Mouse (Mus musculus) midbrain, embryonic 14.5 days (tissue): Measurements from ENCODE around the gene Il18r1. TPM values are rescaled to one million over a fixed set of nuclear protein-coding genes. Genes with fewer than 3 reads are reported as not detected.

ENCODE experiments used
- ATAC-seq: fragments of 200-750 bp; cut with Nextera tagmentation; 2 replicates; pipeline ENCODE4 v1.8.0; 2017; ENCODE audit warnings: moderate number of reproducible peaks, moderate library complexity; ENCODE audit not compliant: low FRiP score, low TSS enrichment
- DNase-seq: peaks from one replicate; pipeline ENCODE4 v3.0.0-alpha.2; 2015
- H3K27ac ChIP-seq: fragments of 300-500 bp; sonication (generic); replicated peaks from 2 replicates; pipeline ENCODE4 v1.5.1; 2014; ENCODE audit warnings: mild to moderate bottlenecking, low read depth, low read length, moderate library complexity
- H3K27me3 ChIP-seq: fragments of 300-500 bp; sonication (generic); 2 replicates; pipeline ENCODE4 v1.6.1; 2014; ENCODE audit warnings: low read length, control low read depth, mixed read lengths; ENCODE audit not compliant: control insufficient read depth, insufficient read depth
- H3K36me3 ChIP-seq: fragments of 300-500 bp; sonication (generic); 2 replicates; pipeline ENCODE4 v1.6.1; 2014; ENCODE audit warnings: low read length, control low read depth; ENCODE audit not compliant: control insufficient read depth, insufficient read depth
- H3K4me1 ChIP-seq: fragments of 300-500 bp; sonication (generic); 2 replicates; pipeline ENCODE4 v1.6.1; 2014; ENCODE audit warnings: mild to moderate bottlenecking, antibody characterized with exemption, low read length, control low read depth; ENCODE audit not compliant: control insufficient read depth, insufficient read depth
- H3K4me2 ChIP-seq: fragments of 300-500 bp; sonication (generic); 2 replicates; pipeline ENCODE4 v1.6.1; 2014; ENCODE audit warnings: mild to moderate bottlenecking, low read length, moderate library complexity
- H3K4me3 ChIP-seq: fragments of 300-500 bp; sonication (generic); replicated peaks from 2 replicates; pipeline ENCODE4 v1.5.1; 2014; ENCODE audit warnings: low read depth, low read length
- H3K9ac ChIP-seq: fragments of 300-500 bp; sonication (generic); replicated peaks from 2 replicates; pipeline ENCODE4 v1.6.1; 2014; ENCODE audit warnings: mild to moderate bottlenecking, low read length, moderate library complexity
- H3K9me3 ChIP-seq: fragments of 300-500 bp; sonication (generic); 2 replicates; pipeline ENCODE4 v1.6.1; 2016; ENCODE audit warnings: low read length, control low read depth, mixed read lengths; ENCODE audit not compliant: control insufficient read depth
- WGBS: fragments of 180-500 bp; shearing (Covaris S2); extraction: QIAGEN DNeasy Blood & Tissue Kit; methylation state at CpG from one replicate; pipeline ENCODE4 v1.1.7; 2014; 5-methylcytosine and 5-hydroxymethylcytosine counted together
- polyA plus RNA-seq: library from polyadenylated mRNA; unstranded; fragments of >200 nt; fragmentation: Nextera tagmentation; extraction: Ambion mirVana; gene quantifications from 2 replicates; pipeline ENCODE4 v1.2.1, GENCODE M21; 2014

Gene Il18r1
- polyA plus RNA-seq, 1 experiment from 2014 or later, result not detected

DNA sequence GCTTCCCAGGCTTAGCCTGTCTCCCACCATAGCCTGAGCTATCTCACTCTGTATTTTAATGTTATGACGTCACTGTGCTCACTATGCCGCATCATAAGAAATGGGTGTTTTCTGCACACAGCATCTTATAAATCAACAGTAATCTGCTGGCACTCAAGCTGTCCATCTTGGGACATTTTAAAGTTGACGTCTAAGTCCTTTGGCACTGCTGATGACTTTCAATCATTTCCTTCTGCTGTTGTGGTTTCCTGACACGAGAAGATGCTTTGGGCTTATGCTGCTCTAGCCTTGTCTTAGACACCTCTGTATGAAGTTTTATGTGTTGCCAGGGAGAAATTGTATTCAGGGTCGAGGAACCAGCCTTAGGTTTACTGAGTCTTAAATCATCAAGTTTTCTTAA, 39.2 kb downstream of the Il18r1 start:
- no peak for ATAC-seq
- no peak for DNase-seq
- H3K9me3 ChIP-seq, result no peaks in the 10 kb centered on the region
- H3K36me3 ChIP-seq, result no peaks in the 10 kb centered on the region
- H3K4me2 ChIP-seq, result no peak overlapping the region
- H3K27me3 ChIP-seq, result no peaks in the 10 kb centered on the region
- H3K27ac ChIP-seq, result no peak overlapping the region
- no peak overlapping the region for H3K9ac ChIP-seq
- WGBS, result 89% methylated on average over 5 of the region's 5 CpGs
- H3K4me3 ChIP-seq, result no peak overlapping the region
- no peaks in the 10 kb centered on the region for H3K4me1 ChIP-seq

DNA sequence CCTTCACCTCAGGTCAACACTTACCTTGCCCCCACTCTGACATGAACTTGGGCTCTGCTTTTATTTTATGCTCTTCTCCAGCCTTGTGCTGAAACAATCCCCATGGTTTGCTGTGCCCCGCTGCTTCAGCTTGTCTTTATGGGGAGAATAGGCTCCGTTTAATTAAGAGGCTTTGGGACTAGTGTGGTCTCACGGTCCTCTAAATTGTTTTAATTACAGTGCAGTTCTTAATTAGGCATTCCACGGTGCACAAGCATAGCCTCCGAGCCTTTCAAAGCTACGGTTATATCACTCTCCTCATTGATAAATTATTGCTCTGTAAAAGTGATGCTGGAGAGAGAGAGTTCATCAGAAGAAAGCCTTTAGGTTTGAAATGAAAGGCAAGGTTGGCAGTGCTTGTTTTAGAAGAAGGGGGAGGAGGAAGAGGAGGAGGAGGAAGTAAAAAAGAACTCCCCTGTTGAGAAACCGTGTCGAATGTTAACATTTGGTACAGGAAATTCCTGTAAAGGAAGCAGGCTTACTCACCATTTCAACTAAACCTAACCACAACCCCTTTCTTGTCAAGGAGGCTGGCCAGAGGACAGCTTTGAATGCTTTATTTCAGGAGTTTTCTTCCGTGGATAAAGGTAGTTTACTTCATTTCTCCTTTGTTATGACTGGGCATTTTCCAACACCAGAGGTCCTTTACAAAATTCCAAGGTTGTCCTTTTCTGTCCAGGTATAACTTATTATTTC, 49.7 kb downstream of the Il18r1 start, which contains the start of gene Il18rap:
Gene Il18rap, plus strand, starts transcription at position 512 of the 735 bp plus-strand sequence.
- WGBS, result 51% methylated on average over 9 of the region's 9 CpGs
- Histone ChIP-seq H3K4me2 (no peak within 1 kb of the TSS), H3K9ac (no peak within 1 kb of the TSS), H3K27me3 (no peaks in the 10 kb centered on the region), H3K36me3 (no peaks in the 10 kb centered on the region), H3K4me3 (no peak within 1 kb of the TSS), H3K4me1 (0 out of 2 replicates have a peak, but pooled peaks cover 3% of the 10 kb centered on the region), H3K27ac (no peak within 1 kb of the TSS), H3K9me3 (no peaks in the 10 kb centered on the region)
- DNase-seq, result peak; percentile 20
- ATAC-seq, result no peak

DNA sequence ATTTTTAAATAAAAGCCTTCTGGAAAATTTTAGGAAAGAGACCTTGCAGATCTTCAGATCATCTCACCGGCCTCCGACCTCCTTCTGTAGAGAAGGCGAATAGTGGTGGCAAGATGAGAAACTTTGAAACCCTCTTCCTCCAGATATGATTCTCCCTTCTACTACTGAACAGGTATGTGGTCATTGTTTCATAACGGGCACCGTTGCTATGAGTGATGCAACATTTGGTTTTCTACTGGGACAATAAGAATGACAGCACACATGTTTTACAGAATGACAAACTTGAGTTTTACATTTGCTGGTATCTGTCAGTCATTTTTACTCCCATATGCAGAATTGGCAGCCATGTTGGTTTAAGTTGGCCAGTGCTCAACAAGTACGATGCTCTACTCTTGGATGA, 51.0 kb downstream of the Il18r1 start:
- Histone ChIP-seq H3K36me3 (no peaks in the 10 kb centered on the region), H3K9me3 (no peaks in the 10 kb centered on the region), H3K9ac (no peak overlapping the region), H3K27me3 (no peaks in the 10 kb centered on the region), H3K4me1 (0 out of 2 replicates have a peak, but pooled peaks cover 3% of the 10 kb centered on the region), H3K4me3 (no peak overlapping the region), H3K27ac (no peak overlapping the region), H3K4me2 (no peak overlapping the region)
- 95% methylated on average over 6 of the region's 6 CpGs for WGBS
- no peak for ATAC-seq
- DNase-seq, result no peak

DNA sequence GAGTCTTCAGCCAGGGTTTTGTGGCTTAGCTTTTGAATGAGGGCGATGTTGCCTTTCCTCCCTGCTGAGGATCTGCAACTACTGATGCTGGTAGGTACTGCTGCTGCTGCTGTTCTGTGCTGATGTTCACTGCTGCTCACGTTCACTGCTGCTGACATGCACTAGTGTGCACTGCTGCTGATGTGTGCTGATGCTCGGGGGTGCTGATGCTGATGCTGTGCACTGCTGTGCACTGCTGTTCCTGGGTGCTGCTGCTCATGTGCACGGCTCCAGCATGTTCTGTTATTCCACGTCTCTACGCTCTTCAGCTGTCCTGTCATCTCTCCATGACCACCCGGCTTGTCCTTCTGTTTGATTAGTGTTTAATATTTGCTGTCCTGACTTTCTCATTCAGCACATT, 57.6 kb downstream of the Il18r1 start:
- no peak overlapping the region for H3K4me3 ChIP-seq
- H3K4me1 ChIP-seq, result no peaks in the 10 kb centered on the region
- H3K4me2 ChIP-seq, result no peak overlapping the region
- WGBS, result 87% methylated on average over 7 of the region's 7 CpGs
- DNase-seq (no peak), ATAC-seq (no peak)
- H3K27me3 ChIP-seq, result no peaks in the 10 kb centered on the region
- no peaks in the 10 kb centered on the region for H3K9me3 ChIP-seq
- no peak overlapping the region for H3K27ac ChIP-seq
- H3K9ac ChIP-seq, result no peak overlapping the region
- no peaks in the 10 kb centered on the region for H3K36me3 ChIP-seq

DNA sequence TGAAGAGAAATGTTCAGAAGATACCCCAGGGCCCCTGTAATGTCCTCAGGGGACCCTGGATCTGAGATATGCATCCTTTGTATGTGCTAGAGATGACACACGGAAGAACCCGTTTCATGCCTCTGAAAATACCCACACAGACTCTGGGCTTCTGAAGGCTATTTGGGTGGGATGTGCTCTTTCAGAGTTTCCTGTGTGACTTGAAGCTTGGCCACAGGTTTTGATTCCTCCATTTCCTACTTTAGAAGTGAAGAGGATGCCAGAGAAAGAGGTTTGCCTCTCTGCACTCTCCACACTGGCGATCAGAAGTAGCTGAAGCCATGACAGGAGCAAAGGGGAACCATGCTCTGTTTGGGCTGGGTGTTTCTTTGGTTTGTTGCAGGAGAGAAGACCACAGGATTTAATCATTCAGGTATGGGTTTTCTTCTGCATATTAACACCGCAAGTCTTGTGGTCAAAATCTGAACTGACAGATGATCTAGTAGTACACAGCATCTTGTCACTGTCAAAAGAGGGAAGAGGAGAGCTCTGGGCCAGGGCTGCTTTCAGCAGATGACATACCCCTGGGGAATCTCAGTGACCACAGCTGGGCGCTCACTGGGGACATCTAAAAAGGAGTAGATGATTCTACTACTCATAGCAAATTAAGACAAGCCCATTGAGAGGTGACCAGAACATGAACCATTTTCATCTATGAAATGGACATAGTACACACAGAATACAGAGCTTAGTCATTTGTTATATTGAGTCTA, 58.8 kb downstream of the Il18r1 start:
- Histone ChIP-seq H3K9ac (no peak overlapping the region), H3K36me3 (no peaks in the 10 kb centered on the region), H3K4me2 (no peak overlapping the region), H3K9me3 (no peaks in the 10 kb centered on the region), H3K4me3 (no peak overlapping the region), H3K27ac (no peak overlapping the region), H3K4me1 (no peaks in the 10 kb centered on the region), H3K27me3 (no peaks in the 10 kb centered on the region)
- no peak for DNase-seq
- ATAC-seq, result no peak
- WGBS, result 88% methylated on average over 5 of the region's 5 CpGs

DNA sequence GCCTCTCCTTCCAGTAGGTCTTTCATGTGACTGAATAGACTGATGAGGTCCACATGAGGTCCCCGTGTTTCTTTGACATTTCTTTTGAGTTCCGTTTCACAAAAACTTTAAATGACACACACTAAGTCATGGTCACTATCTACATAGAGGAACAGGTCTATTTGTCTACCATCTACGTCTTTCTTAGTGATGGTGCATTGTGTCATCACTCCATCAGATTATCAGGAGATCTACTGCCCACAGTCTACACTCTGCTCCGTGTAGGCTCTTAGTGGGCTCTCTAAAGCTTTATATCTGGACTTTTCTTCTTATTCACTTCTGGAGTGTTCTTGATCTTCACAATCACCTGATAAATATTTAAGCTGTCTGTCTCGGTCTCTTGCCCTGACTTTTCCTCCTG, 63.9 kb downstream of the Il18r1 start:
- Histone ChIP-seq H3K36me3 (no peaks in the 10 kb centered on the region), H3K27me3 (no peaks in the 10 kb centered on the region), H3K4me2 (no peak overlapping the region), H3K27ac (no peak overlapping the region), H3K9ac (no peak overlapping the region), H3K4me3 (no peak overlapping the region), H3K9me3 (no peaks in the 10 kb centered on the region), H3K4me1 (no peaks in the 10 kb centered on the region)
- 88% methylated on average over 5 of the region's 5 CpGs for WGBS
- DNase-seq, result no peak
- no peak for ATAC-seq

DNA sequence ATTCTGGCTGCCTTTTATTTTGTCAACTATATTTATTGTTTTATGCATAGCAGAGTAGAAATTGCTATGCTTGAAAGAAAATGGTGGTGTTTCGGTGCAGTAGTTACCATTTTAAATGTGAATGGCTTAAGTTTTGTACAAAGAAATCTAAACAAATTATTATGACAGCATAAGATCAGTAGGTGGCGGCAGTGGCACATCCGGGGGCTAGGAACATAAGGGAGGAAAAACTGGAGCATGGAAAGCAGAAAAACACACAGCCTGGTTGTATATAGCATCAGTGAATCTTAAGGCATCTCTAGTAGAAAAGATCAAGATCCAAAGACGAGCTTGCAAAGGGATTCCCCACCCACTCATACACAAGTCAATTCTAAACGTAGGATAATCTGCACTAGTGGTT, 72.2 kb downstream of the Il18r1 start:
- H3K4me1 ChIP-seq, result no peaks in the 10 kb centered on the region

DNA sequence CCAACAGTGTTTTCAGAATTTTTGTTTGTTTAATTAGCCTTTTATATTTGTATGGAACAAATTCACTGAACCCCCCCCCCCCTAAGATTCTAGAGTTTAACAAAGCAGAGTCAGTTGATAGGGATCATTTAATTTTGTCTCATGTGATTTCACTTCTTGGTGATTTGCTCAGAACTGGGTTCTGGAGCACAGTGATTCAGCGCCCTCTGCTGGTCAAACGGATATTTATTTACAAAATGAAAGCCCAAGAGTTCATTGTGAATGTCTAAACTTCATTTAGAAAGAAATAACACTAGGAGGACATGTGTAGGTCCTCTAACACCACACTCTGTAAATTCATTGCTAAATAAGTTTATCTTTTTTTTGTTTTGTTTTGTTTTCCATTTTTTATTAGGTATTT, 79.3 kb downstream of the Il18r1 start:
- H3K4me1 ChIP-seq, result no peaks in the 10 kb centered on the region
- no peak overlapping the region for H3K4me2 ChIP-seq
- DNase-seq (peak; percentile 91), ATAC-seq (no peak)
- H3K27me3 ChIP-seq, result no peaks in the 10 kb centered on the region
- no peak overlapping the region for H3K27ac ChIP-seq
- no peak overlapping the region for H3K9ac ChIP-seq
- H3K4me3 ChIP-seq, result no peak overlapping the region
- no peaks in the 10 kb centered on the region for H3K9me3 ChIP-seq
- WGBS, result 0% methylated on average over 2 of the region's 2 CpGs
- H3K36me3 ChIP-seq, result no peaks in the 10 kb centered on the region

More for the DNA sequence above, 72.2 kb downstream of the Il18r1 start:
- Histone ChIP-seq H3K36me3 (no peaks in the 10 kb centered on the region), H3K4me3 (no peak overlapping the region), H3K4me2 (no peak overlapping the region), H3K27ac (no peak overlapping the region), H3K27me3 (no peaks in the 10 kb centered on the region), H3K9me3 (no peaks in the 10 kb centered on the region), H3K9ac (no peak overlapping the region)
- DNase-seq (peak; percentile 19), ATAC-seq (no peak)
- 85% methylated on average over 5 of the region's 5 CpGs for WGBS

DNA sequence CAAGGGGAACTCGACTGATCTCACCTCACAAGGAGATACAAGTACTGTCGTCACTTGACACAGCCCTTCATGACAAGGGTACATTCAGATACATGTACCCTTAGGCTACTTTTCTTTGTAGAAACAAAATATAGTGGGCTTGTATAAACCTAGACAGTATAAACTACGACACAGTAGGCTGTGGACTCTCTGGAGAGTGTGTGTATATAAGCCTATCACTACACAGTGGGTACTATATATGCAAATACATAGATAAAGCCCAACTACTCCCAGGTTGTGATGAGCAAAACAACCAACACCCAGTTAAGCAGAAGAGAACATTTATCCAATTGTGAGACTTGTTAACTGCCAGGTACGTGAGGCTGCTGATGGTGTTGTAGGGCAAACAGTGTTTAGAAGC, 81.3 kb downstream of the Il18r1 start:
- no peaks in the 10 kb centered on the region for H3K9me3 ChIP-seq
- no peak overlapping the region for H3K4me2 ChIP-seq
- DNase-seq (no peak), ATAC-seq (no peak)
- H3K4me1 ChIP-seq, result no peaks in the 10 kb centered on the region
- H3K27ac ChIP-seq, result no peak overlapping the region
- H3K4me3 ChIP-seq, result no peak overlapping the region
- no peak overlapping the region for H3K9ac ChIP-seq
- H3K27me3 ChIP-seq, result no peaks in the 10 kb centered on the region
- 82% methylated on average over 4 of the region's 4 CpGs for WGBS
- H3K36me3 ChIP-seq, result no peaks in the 10 kb centered on the region
